Mouse (Mus musculus): Measurements from ENCODE around the gene Fcgr2b. TPM values are rescaled to one million over a fixed set of nuclear protein-coding genes. Genes with fewer than 3 reads are reported as not detected.
A peak's percentile ranks its signal among the peaks of the same experiment; 100 is the strongest.

The Fcgr2b gene
- 16.3 and 16.4 TPM in 2 replicates for polyA plus RNA-seq (2012; rRNA removed)

GRCm38 (mm10) chr1:170976447-170976846, at the start of gene Fcgr2b:
Gene Fcgr2b, minus strand, starts transcription at chr1:170976547.
- WGBS = 82% methylated on average over 5 of the region's 5 CpGs
- Histone ChIP-seq H3K4me1 (ENCODE audit: control insufficient read depth, insufficient read depth, low read length) (no peaks in the 10 kb centered on the region), H3K4me3 (replicated peaks; ENCODE audit: extremely low read depth, low read depth, low read length) (peak within 1 kb of the TSS; percentile 59)
- TF ChIP-seq CTCF (IDR thresholded peaks at IDR 0.05; ENCODE audit: insufficient read depth, low read length) (no peak), POLR2A (IDR thresholded peaks at IDR 0.05; ENCODE audit: borderline replicate concordance, extremely low read depth, low read depth, low read length) (no peak)
- no peak for DNase-seq

- WGBS = 57% methylated on average over 7 of the region's 7 CpGs
- Histone ChIP-seq H3K4me3 (replicated peaks; ENCODE audit: extremely low read depth, low read depth, low read length) (no peak overlapping the region), H3K4me1 (ENCODE audit: control insufficient read depth, insufficient read depth, low read length) (no peaks in the 10 kb centered on the region)
- no peak for DNase-seq
- TF ChIP-seq POLR2A (IDR thresholded peaks at IDR 0.05; ENCODE audit: borderline replicate concordance, extremely low read depth, low read depth, low read length) (no peak), CTCF (IDR thresholded peaks at IDR 0.05; ENCODE audit: insufficient read depth, low read length) (no peak)
Observed at GRCm38 (mm10) chr1:171019311-171019950, 43.1 kb upstream of the Fcgr2b start.

GRCm38 (mm10) chr1:171018737-171019136, 42.4 kb upstream of the Fcgr2b start, which contains the start of gene Fcgr4:
Gene Fcgr4, plus strand, starts transcription at chr1:171018920.
- DNase-seq = no peak
- TF ChIP-seq CTCF (IDR thresholded peaks at IDR 0.05; ENCODE audit: insufficient read depth, low read length) = no peak
- no peak for TF ChIP-seq POLR2A (IDR thresholded peaks at IDR 0.05; ENCODE audit: borderline replicate concordance, extremely low read depth, low read depth, low read length)
- no peak within 1 kb of the TSS for H3K4me3 ChIP-seq (replicated peaks; ENCODE audit: extremely low read depth, low read depth, low read length)
- H3K4me1 ChIP-seq (ENCODE audit: control insufficient read depth, insufficient read depth, low read length) = no peaks in the 10 kb centered on the region
- 74% methylated on average over 2 of the region's 2 CpGs for WGBS

- no peaks in the 10 kb centered on the region for H3K4me1 ChIP-seq (ENCODE audit: control insufficient read depth, insufficient read depth, low read length)
- DNase-seq = no peak
- 52% methylated on average over 6 of the region's 6 CpGs for WGBS
- TF ChIP-seq POLR2A (IDR thresholded peaks at IDR 0.05; ENCODE audit: borderline replicate concordance, extremely low read depth, low read depth, low read length) = no peak
- no peak for TF ChIP-seq CTCF (IDR thresholded peaks at IDR 0.05; ENCODE audit: insufficient read depth, low read length)
- H3K4me3 ChIP-seq (replicated peaks; ENCODE audit: extremely low read depth, low read depth, low read length) = no peak overlapping the region
Observed at GRCm38 (mm10) chr1:171017468-171018158, 41.3 kb upstream of the Fcgr2b start.

GRCm38 (mm10) chr1:171016676-171017356, 40.5 kb upstream of the Fcgr2b start:
- 70% methylated on average over 6 of the region's 6 CpGs for WGBS
- no peak for TF ChIP-seq POLR2A (IDR thresholded peaks at IDR 0.05; ENCODE audit: borderline replicate concordance, extremely low read depth, low read depth, low read length)
- TF ChIP-seq CTCF (IDR thresholded peaks at IDR 0.05; ENCODE audit: insufficient read depth, low read length) = no peak
- H3K4me1 ChIP-seq (ENCODE audit: control insufficient read depth, insufficient read depth, low read length) = no peaks in the 10 kb centered on the region
- H3K4me3 ChIP-seq (replicated peaks; ENCODE audit: extremely low read depth, low read depth, low read length) = no peak overlapping the region
- no peak for DNase-seq

GRCm38 (mm10) chr1:171011733-171012132, 35.4 kb upstream of the Fcgr2b start:
- 69% methylated on average over 4 of the region's 4 CpGs for whole genome bisulfite sequencing

GRCm38 (mm10) chr1:171006905-171007304, 30.6 kb upstream of the Fcgr2b start:
- 89% methylated on average over 2 of the region's 2 CpGs for WGBS
- TF ChIP-seq CTCF (IDR thresholded peaks at IDR 0.05; ENCODE audit: insufficient read depth, low read length) = 0 out of 2 replicates have a peak, but pooled peaks have one; percentile 32
- TF ChIP-seq POLR2A (IDR thresholded peaks at IDR 0.05; ENCODE audit: borderline replicate concordance, extremely low read depth, low read depth, low read length) = no peak

More at GRCm38 (mm10) chr1:171011733-171012132, 35.4 kb upstream of the Fcgr2b start:
- H3K4me1 ChIP-seq (ENCODE audit: control insufficient read depth, insufficient read depth, low read length) = no peaks in the 10 kb centered on the region
- no peak overlapping the region for H3K4me3 ChIP-seq (replicated peaks; ENCODE audit: extremely low read depth, low read depth, low read length)
- no peak for TF ChIP-seq POLR2A (IDR thresholded peaks at IDR 0.05; ENCODE audit: borderline replicate concordance, extremely low read depth, low read depth, low read length)
- TF ChIP-seq CTCF (IDR thresholded peaks at IDR 0.05; ENCODE audit: insufficient read depth, low read length) = no peak
- no peak for DNase-seq

GRCm38 (mm10) chr1:171006335-171006734, 30.0 kb upstream of the Fcgr2b start:
- Histone ChIP-seq H3K4me1 (ENCODE audit: control insufficient read depth, insufficient read depth, low read length) (no peaks in the 10 kb centered on the region), H3K4me3 (replicated peaks; ENCODE audit: extremely low read depth, low read depth, low read length) (no peak overlapping the region)
- WGBS = 68% methylated on average over 4 of the region's 4 CpGs
- no peak for TF ChIP-seq POLR2A (IDR thresholded peaks at IDR 0.05; ENCODE audit: borderline replicate concordance, extremely low read depth, low read depth, low read length)
- DNase-seq = no peak

More at GRCm38 (mm10) chr1:171006905-171007304, 30.6 kb upstream of the Fcgr2b start:
- no peak for DNase-seq
- no peak overlapping the region for H3K4me3 ChIP-seq (replicated peaks; ENCODE audit: extremely low read depth, low read depth, low read length)
- no peaks in the 10 kb centered on the region for H3K4me1 ChIP-seq (ENCODE audit: control insufficient read depth, insufficient read depth, low read length)

- TF ChIP-seq CTCF (IDR thresholded peaks at IDR 0.05; ENCODE audit: insufficient read depth, low read length) = no peak
- TF ChIP-seq POLR2A (IDR thresholded peaks at IDR 0.05; ENCODE audit: borderline replicate concordance, extremely low read depth, low read depth, low read length) = no peak
- no peak for DNase-seq
- Histone ChIP-seq H3K4me1 (ENCODE audit: control insufficient read depth, insufficient read depth, low read length) (no peaks in the 10 kb centered on the region), H3K4me3 (replicated peaks; ENCODE audit: extremely low read depth, low read depth, low read length) (no peak overlapping the region)
Observed at GRCm38 (mm10) chr1:171005586-171005985, 29.2 kb upstream of the Fcgr2b start.
